Mouse (Mus musculus) embryonic stem cell, embryonic (primary cell): ENCODE results near the gene Tgm2.

Source experiments
- CTCF ChIA-PET, 4 experiments: fragments of 300-600 bp in 2 of 4; fragments of 350-600 bp in 2 of 4; sonication (Branson Sonifier 250); formaldehyde crosslinking; loops; one replicate each; lab custom pipeline; 2022; ENCODE audit warnings: inconsistent platforms in 2 of 4; lab: Charles Lee
- POLR2A ChIA-PET, 4 experiments: fragments of 300-600 bp in 2 of 4; fragments of 350-600 bp in 2 of 4; sonication (Branson Sonifier 250); formaldehyde crosslinking; loops; one replicate each; lab custom pipeline; 2022; ENCODE audit warnings: antibody characterized with exemption in 4 of 4, inconsistent platforms in 1 of 4; lab: Charles Lee

Gene Tgm2

DNA sequence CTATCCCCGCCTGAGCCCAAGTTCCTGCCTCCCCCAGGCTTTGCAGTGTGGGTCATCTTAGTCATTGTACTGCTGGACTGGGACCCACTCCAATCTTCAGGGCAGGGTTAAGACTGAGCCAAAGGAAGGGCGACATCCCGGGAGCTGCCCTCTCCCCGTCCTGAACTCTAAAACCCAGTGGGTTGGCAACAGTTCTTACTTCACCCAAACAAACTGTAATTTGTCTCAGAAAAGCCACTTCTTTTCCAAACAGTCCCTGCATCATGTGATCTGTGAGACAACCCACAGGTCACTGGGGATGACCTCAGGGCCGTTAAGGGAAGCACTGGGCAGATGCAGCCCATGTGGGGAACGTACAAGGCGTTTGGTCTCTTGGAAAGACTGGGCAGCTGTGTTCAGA, 10.0 kb downstream of the Tgm2 start:
- ChIA-PET POLR2A (interaction anchor here in 3 of 4 experiments (0.7 to 3.5 kb wide), 4 partner anchors 17 to 212 kb away, joined by 3 to 20 read pairs (median 3); no protein-coding TSS in a partner anchor), CTCF (interaction anchor here in 3 of 4 experiments (0.6 to 0.9 kb wide), 3 partner anchors 10 to 158 kb away, joined by 3 to 4 read pairs (median 3); partner anchors contain the start of gene Tgm2 (in 1 of the 3))

DNA sequence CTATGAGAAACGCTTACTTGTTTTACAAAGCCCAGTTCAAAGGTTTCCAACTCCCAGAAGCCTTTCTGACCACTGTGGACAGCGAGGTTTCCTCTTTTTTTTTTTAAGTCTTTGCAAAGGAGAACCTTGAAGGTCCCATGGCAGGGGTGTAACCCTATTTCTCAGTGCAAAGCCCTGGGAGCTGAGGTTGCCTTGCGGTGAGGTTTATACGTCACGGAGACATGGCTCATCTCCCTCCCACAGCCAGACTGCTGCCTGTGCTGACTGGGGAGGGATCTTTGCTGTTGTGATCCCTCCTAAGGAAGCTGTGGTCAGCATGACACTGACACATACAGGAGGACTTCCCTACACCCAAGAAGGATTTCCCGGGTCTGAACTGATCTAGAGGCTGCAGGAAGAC, 13.2 kb downstream of the Tgm2 start:
- CTCF ChIA-PET, result interaction anchor here in 2 of 4 experiments (0.6 to 0.7 kb wide), 2 partner anchors 46 to 187 kb away, joined by 4 read pairs; no protein-coding TSS in a partner anchor
- POLR2A ChIA-PET, result interaction anchor here in 2 of 4 experiments (1.0 to 1.8 kb wide), 3 partner anchors 20 to 23 kb away, joined by 3 to 6 read pairs (median 4); no protein-coding TSS in a partner anchor

DNA sequence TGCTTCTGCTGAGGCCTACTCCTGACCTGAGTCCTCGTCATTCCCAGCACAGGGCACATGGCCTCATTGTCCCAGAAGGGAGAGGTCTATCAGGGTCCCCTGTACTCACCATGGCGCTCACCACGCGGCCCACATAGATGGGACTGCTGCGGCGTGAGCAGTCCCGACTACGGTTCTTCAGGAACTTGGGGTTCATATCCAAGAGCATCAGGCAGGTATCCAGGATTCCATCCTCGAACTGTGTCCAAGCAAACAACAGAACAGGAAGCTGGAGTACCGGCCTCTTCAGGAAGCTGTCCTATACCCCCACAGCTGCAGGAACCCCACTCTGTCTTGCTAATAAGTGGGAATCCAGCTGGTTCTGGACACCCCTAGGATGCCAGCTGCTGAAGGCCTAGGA, 13.9 kb downstream of the Tgm2 start:
- CTCF ChIA-PET, result interaction anchor here in 1 of 4 experiments (0.7 kb wide), 1 partner anchor 187 kb away, joined by 4 read pairs; no protein-coding TSS in a partner anchor
- POLR2A ChIA-PET, result interaction anchor here in 2 of 4 experiments (0.6 to 1.8 kb wide), 5 partner anchors 21 to 64 kb away, joined by 3 to 6 read pairs (median 4); no protein-coding TSS in a partner anchor

DNA sequence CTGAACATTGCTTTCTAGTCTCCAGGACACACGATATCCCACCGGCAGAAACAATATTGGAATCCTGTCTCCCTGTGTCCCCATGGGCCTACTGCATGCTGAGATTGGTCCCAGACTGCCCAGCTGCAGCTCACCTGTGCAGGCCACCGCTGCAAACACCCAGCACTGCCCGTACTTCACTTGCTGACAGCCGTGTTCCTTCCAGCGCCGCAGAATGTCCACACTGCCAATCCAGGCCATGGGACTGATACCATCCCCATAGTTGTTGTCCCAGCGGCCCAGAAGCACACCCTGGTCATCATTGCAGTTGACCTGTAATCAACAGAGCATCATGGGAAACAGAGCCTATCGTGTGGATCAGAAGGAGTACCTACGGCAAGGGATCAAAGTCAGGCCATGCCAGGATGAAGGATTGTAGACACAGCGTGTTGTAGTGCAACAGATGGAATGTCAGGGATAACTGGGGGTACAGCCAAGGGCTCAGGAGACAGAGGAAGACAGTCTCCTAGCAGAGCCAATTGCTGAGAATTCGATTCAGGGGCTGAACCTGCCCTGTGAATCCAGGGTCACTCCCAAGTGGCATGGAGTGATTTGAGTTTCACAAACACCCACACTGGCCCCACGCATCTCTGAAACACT, 14.9 kb downstream of the Tgm2 start:
- CTCF ChIA-PET, result no interaction called here
- POLR2A ChIA-PET, result interaction anchor here in 2 of 4 experiments (1.1 to 3.4 kb wide), 4 partner anchors 19 to 23 kb away, joined by 4 to 11 read pairs (median 6); no protein-coding TSS in a partner anchor

DNA sequence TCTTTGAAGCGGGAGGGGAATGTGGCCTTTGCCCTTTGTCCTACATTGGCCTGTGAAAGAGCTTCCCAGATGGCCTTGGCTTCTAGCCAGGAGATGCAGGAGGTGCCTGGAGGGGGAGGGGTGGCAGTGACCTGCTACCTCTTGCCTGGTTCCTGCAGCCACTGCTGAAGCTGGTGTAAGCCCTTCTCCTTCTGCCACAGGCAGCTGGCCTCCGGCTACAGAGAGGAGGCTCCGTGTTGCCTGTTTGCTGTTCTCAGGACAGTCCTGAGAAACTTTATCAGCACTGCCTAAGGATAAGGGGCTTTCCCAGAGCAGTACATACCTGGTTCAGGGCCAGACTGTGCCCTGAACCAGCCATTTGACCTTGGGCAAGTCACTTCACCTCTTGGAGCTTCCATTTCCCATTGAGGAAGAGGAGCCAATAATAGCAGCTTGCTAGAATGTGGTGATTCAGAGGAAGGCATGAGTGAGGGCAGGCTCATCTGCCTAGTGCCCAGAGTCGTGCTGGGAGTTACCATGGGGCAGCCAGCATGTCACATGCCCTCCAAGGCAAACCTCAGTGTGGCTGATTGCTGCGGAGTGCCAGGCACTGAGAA, 15.7 kb downstream of the Tgm2 start:
- POLR2A ChIA-PET, result interaction anchor here in 3 of 4 experiments (0.9 to 3.4 kb wide), 6 partner anchors 12 to 24 kb away, joined by 3 to 11 read pairs (median 5); no protein-coding TSS in a partner anchor
- CTCF ChIA-PET, result interaction anchor here in 2 of 4 experiments (0.6 to 1.3 kb wide), 4 partner anchors 22 to 216 kb away, joined by 3 read pairs; no protein-coding TSS in a partner anchor

DNA sequence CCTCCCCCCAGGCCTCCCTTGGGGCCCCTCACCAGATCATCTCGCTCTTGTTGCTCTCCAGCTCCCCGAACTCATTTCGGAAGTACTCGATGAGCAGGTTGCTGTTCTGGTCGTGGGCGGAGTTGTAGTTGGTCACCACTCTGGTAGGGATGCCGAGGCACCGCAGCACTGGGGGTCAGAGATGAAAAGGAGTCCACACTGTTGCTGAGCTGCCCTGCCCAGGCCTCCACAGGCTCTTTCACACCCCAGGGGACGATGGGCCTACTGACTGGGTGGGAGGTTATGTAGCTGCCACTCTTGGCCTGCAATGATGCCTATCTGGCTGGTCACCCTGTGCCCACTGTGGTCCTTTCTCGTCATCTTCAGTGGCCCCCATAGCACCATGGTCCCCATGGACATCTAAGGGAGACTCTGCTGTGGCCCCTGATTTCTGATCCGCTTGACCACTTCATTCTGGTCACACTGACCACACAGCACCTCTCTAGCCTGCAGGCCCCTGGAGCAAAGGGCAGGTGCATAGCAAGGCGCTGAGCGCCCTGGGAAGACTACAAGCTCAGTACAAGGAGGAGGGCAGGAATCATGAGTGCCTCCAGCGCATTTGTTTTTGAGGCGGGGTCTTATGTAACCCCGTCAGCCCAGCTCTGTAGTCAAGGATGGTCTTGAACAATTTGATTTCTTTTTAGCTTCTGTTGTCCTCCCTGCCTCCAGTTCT, 16.8 kb downstream of the Tgm2 start:
- POLR2A ChIA-PET, result interaction anchor here in 3 of 4 experiments (0.6 to 3.4 kb wide), 9 partner anchors 15 to 229 kb away, joined by 3 to 11 read pairs (median 5); partner anchors contain the start of gene D630003M21Rik (in 1 of the 3)

DNA sequence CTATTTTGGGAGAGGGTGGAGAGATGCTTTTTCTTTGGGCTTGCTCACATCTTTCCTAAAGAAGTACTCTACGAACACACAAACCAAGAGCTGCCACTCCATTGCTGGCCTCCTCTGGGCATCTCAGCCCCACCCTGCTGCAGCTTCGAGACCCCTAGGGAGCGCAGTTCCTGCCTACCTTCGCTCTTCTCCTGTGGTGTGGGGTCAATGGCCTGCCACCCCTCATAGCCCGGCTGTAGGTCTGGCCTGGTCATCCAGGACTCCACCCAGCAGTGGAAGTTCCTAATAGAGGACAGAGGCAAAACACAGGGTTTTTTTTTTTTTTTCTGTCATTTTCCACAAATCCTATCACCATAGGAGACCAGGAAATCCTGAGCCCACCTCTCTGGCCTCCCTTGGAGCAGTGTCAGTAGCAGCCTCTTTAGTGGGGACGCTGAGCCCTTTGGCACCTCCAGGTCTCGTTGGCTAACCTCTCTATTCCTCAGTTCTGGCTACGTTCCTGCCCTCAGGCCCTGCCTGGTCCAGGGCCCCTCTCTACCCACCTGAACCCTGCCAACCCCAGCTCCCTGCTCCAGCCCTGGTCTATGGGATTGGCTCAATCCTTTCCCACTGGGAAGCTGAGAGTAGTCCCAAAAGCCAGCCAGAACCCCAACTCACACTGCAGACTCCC, 17.6 kb downstream of the Tgm2 start:
- ChIA-PET POLR2A (interaction anchor here in 2 of 4 experiments (1.1 to 3.4 kb wide), 4 partner anchors 14 to 53 kb away, joined by 3 to 11 read pairs (median 4); no protein-coding TSS in a partner anchor), CTCF (interaction anchor here in 1 of 4 experiments (0.7 kb wide), 1 partner anchor 53 kb away, joined by 3 read pairs; no protein-coding TSS in a partner anchor)

More for the DNA sequence above, 16.8 kb downstream of the Tgm2 start:
- CTCF ChIA-PET, result interaction anchor here in 3 of 4 experiments (0.6 to 1.3 kb wide), 7 partner anchors 13 to 81 kb away, joined by 3 to 4 read pairs (median 3); no protein-coding TSS in a partner anchor

DNA sequence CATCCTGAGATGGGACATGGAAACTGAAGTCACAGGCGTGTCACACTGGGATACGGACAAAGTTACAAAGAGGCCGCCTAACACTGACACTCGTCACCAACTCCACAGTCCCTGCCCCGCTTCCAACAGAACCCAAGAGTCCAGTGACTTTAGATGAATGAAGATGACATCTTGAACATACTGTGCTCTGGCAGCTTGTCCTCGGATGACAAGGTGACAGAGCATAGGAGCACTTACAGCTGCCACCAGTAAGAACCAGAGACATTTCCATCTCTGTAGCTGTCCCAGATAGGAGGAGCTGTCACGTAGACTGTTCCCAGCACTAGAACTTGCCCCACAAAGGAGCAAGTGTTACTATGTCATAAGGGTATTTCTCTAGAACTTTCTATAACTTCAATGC, 18.4 kb downstream of the Tgm2 start:
- ChIA-PET CTCF (no interaction called here), POLR2A (no interaction called here)

DNA sequence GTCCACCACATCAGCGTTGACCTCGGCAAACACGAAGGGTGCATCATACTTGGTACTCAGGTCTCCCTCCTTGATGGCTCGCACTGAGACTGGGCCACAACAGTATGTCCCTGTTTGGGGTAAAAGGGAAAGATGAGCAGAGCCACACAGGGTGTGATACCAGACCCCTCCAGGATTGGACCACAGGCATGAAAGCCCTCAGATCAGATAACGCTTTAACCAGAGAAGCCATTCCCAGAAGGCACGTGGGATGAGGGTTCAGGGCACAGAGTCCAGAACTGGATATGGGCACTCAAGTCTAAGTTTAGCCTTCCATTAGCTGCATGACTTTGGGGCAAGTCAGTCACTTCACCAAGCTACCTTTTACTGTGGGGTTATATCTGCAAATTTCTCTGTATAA, 19.0 kb downstream of the Tgm2 start:
- CTCF ChIA-PET, result no interaction called here
- POLR2A ChIA-PET, result no interaction called here

DNA sequence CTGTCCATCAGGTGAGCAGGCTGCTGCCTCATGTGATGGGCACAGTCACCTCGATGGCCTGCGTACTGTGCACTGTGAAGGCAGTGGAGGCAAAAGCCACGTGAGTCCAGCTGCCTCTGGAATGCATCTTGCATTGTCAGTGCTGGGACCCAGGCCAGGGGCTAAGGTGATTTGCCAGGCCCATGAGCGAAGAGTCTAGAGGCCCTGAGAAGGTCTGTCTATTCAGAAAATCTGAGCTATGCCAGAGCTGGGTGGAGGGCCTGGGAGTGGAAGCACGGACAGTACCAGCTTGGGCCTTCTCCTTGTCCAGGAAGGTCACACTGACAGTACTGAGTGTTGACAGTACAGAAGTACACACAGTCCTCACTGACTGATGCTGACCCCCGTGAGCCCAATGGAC, 23.4 kb downstream of the Tgm2 start:
- ChIA-PET POLR2A (interaction anchor here in 2 of 4 experiments (0.7 to 2.7 kb wide), 3 partner anchors 21 to 30 kb away, joined by 3 to 14 read pairs (median 5); no protein-coding TSS in a partner anchor), CTCF (interaction anchor here in 2 of 4 experiments (0.8 to 0.9 kb wide), 2 partner anchors 72 to 73 kb away, joined by 3 to 5 read pairs; no protein-coding TSS in a partner anchor)

DNA sequence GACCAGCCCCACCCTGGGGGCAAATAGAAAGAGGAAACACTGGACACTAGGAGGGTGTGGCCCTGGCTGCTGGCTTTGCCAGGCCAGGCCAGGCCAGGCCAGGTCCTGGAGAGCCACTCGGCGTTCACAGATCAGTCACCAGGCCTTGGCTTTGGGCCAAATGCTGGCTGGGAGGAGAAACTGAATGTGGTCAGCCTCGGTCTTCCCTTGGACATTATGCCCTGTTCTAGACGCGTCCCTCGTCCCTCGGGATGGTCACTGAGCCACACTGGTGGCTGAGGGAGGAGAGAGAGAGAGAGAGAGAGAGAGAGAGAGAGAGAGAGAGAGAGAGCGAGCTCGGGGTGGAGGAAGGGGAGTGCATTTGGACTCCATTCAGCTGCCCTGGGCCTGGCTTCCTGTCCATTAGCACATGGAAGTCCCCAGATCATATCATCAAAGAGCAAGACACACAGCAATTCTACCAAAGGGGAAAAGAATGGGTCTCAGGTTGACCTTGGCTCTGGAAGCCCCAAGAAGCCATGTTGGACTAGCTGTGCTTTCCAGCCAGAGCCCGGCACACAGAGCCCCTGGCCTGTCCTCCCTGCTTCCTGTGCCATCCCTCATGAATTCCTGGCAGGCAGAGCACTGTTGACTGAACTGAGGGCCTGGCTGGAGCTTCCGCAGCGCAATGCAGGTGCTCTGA, 24.4 kb downstream of the Tgm2 start:
- POLR2A ChIA-PET, result interaction anchor here (0.6 to 2.7 kb wide), 5 partner anchors 22 to 711 kb away, joined by 3 to 14 read pairs (median 3); no protein-coding TSS in a partner anchor
- CTCF ChIA-PET, result interaction anchor here in 1 of 4 experiments (0.6 kb wide), 1 partner anchor 247 kb away, joined by 7 read pairs; no protein-coding TSS in a partner anchor

DNA sequence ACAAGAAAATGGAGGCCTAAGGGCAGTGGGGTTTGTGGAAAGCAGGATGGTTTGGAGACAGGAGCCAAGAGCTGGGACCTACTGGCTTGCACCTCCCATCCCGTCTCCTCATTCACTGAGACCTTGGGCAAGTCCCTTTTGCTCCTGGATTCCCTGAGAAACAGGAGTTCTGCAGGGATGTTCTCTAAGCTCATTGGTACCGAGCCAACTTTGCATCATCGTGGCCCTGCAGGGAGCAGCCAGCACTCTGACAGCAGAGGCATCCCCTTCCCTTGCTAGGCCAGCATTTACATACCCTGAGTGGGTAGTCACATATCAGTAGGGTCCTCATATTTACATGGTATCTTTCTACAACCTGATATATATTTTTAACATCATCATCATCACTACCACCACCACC, 25.4 kb downstream of the Tgm2 start:
- ChIA-PET CTCF (no interaction called here), POLR2A (interaction anchor here in 2 of 4 experiments (1.0 to 1.7 kb wide), 2 partner anchors 32 to 41 kb away, joined by 3 to 4 read pairs; no protein-coding TSS in a partner anchor)

DNA sequence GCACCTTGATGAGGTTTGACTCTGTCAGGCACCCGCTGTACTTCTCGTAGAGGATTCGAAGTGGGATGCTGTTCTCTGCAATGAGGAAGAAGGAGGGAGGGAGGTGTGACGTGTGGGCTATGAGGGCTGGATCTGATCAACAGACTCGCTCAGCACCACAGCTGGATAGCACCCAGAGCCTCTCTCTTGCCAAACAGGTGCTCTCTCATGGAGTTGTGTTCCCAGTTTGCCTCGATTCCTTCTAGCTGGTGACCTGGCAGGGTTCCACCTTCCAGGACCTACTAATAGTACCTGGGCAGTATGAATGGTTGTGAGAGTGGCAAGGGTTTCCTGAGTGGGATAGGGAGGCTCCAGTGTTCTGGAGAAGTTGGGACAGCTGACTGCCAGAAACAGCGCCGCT, 26.0 kb downstream of the Tgm2 start:
- ChIA-PET POLR2A (interaction anchor here in 2 of 4 experiments (1.1 to 1.7 kb wide), 2 partner anchors 30 to 33 kb away, joined by 3 to 4 read pairs; no protein-coding TSS in a partner anchor), CTCF (interaction anchor here in 1 of 4 experiments (0.6 kb wide), 1 partner anchor 26 kb away, joined by 3 read pairs; the partner anchor contains the start of gene Tgm2)

DNA sequence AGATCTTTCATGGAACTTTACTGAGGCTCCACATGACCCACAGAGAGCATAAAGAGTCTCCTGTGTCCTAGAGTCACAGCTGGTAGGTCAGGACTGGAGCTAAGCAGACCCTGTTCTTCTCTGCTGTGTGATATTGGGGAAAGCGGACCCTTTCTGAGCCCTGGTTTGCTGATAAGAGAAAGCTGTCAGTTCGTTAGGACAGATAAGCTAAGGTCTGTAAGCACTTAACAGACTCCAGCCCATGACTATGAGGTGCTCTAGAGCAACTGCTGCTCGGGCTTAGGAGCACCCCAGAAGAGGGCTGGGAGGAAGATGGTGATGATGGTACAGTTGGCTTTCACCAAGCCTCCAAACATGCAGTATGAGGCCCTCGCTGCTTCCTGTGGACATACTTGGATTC, 27.1 kb downstream of the Tgm2 start:
- CTCF ChIA-PET, result no interaction called here
- POLR2A ChIA-PET, result interaction anchor here in 1 of 4 experiments (1.7 kb wide), 1 partner anchor 34 kb away, joined by 4 read pairs; no protein-coding TSS in a partner anchor

DNA sequence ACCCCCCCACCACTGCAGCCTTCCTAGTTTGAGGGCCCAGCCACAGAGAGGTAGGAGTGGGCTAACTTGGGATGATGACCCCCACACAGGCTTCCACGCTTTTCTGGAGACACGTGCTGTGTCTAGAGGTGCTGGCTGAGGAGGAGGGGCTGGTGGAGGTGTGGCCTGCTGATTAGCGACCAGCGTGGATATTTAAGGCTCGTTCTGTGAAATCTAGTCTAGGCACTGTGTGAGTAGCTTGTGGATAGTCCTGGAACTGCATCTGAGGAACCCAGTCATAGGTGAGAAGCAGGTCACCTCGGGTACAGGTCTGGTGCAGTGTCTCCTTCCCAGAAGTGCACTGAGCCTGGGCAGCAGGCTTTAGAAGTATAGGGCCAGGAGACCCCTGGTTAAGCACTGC, 29.6 kb downstream of the Tgm2 start:
- CTCF ChIA-PET, result interaction anchor here in 1 of 4 experiments (0.6 to 1.2 kb wide), 2 partner anchors 13 to 78 kb away, joined by 3 to 5 read pairs; no protein-coding TSS in a partner anchor
- POLR2A ChIA-PET, result interaction anchor here in 2 of 4 experiments (0.6 to 1.9 kb wide), 3 partner anchors 20 to 236 kb away, joined by 3 to 9 read pairs (median 4); no protein-coding TSS in a partner anchor

DNA sequence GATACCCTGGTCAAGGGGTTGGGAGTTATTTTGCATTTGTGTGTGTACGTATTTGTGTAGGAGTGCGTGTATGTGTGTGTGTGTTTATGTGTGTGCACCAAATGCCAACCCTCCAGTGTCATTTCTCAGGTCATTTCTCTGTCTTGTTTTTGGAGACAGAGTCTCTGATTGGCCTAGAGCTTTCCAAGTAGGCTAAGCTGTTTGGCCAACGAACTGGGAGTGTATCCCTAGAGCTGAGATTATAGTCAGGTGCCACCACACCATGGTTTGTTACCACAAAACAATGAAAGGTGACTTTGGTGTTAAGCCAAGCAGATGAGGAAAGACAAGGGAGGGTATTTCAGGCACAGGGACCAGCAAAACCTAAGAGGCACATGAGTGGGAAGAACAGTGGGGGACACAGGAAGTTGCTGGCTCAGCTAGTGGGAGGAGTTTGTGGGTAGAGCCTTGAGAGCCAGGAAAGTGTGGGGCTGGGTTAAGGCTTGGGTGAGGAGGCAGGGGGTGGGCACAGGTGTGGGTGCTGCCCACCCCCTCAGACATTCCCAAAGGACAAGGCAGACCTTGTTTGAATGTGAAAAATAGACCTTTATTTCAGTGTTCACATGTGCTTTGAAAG, 30.3 kb downstream of the Tgm2 start:
- ChIA-PET CTCF (no interaction called here), POLR2A (interaction anchor here in 3 of 4 experiments (0.6 to 2.8 kb wide), 4 partner anchors 21 to 237 kb away, joined by 3 to 15 read pairs (median 4); no protein-coding TSS in a partner anchor)
